Mouse (Mus musculus) liver, embryonic 14.5 days (tissue): ENCODE measurements around the gene Cavin2.

Source experiments
- CTCF ChIP-seq: IDR thresholded peaks from 2 replicates; pipeline ENCODE4 v1.5.1; 2016; ENCODE audit warnings: antibody characterized with exemption, low read depth, control low read depth
- EP300 ChIP-seq: IDR thresholded peaks from 2 replicates; pipeline ENCODE4 v1.6.1; 2016; ENCODE audit warnings: antibody characterized with exemption, low read depth

GRCm38 (mm10) chr1:51332986-51333385 lies 44.1 kb downstream of the Cavin2 start:
- TF ChIP-seq CTCF, result no peak
- TF ChIP-seq EP300, result no peak
